Mouse (Mus musculus) midbrain, embryonic 15.5 days (tissue): ENCODE data around the gene Hist2h2bb. TPM values are rescaled to one million over a fixed set of nuclear protein-coding genes. Genes with fewer than 3 reads are reported as not detected.
"Not testable (repeated sequence)": the region's sequence is repeated elsewhere in the genome, so short reads cannot be mapped to it uniquely, and the experiment has no call there.

Source experiments
- ATAC-seq: fragments of 200-750 bp; cut with Nextera tagmentation; replicated peaks from 2 replicates; pipeline ENCODE4 v1.8.0; 2017; ENCODE audit warnings: moderate TSS enrichment
- H3K27ac ChIP-seq: fragments of 300-500 bp; sonication (generic); 2 replicates; pipeline ENCODE4 v1.5.1; 2015; ENCODE audit warnings: mild to moderate bottlenecking, inconsistent platforms
- H3K27me3 ChIP-seq: fragments of 300-500 bp; sonication (generic); replicated peaks from 2 replicates; pipeline ENCODE4 v1.6.1; 2015; ENCODE audit warnings: inconsistent platforms
- H3K36me3 ChIP-seq: fragments of 300-500 bp; sonication (generic); replicated peaks from 2 replicates; pipeline ENCODE4 v1.6.1; 2015; ENCODE audit warnings: inconsistent platforms
- H3K4me1 ChIP-seq: fragments of 300-500 bp; sonication (generic); 2 replicates; pipeline ENCODE4 v1.6.1; 2015; ENCODE audit warnings: inconsistent platforms
- H3K4me2 ChIP-seq: fragments of 300-500 bp; sonication (generic); 2 replicates; pipeline ENCODE4 v1.6.1; 2015; ENCODE audit warnings: inconsistent platforms, mild to moderate bottlenecking, moderate library complexity
- H3K4me3 ChIP-seq: fragments of 300-500 bp; sonication (generic); 2 replicates; pipeline ENCODE4 v1.5.1; 2015; ENCODE audit warnings: mild to moderate bottlenecking, inconsistent platforms
- H3K9ac ChIP-seq: fragments of 300-500 bp; sonication (generic); 2 replicates; pipeline ENCODE4 v1.6.1; 2015; ENCODE audit warnings: mild to moderate bottlenecking, inconsistent platforms
- H3K9me3 ChIP-seq: fragments of 300-500 bp; sonication (generic); 2 replicates; pipeline ENCODE4 v1.6.1; 2016; ENCODE audit warnings: inconsistent platforms
- WGBS: fragments of 180-500 bp; shearing (Covaris S2); methylation state at CpG from one replicate; pipeline ENCODE4 v1.1.7; 2015; ENCODE audit warnings: mixed read lengths; 5-methylcytosine and 5-hydroxymethylcytosine counted together
- polyA plus RNA-seq: library from polyadenylated mRNA; unstranded; fragments of >200 nt; fragmentation: Nextera tagmentation; extraction: Ambion mirVana; gene quantifications from 2 replicates; pipeline ENCODE4 v1.2.1, GENCODE M21; 2015

Hist2h2bb gene
- polyA plus RNA-seq, 1 experiment from 2014 or later = 1.9 TPM

DNA sequence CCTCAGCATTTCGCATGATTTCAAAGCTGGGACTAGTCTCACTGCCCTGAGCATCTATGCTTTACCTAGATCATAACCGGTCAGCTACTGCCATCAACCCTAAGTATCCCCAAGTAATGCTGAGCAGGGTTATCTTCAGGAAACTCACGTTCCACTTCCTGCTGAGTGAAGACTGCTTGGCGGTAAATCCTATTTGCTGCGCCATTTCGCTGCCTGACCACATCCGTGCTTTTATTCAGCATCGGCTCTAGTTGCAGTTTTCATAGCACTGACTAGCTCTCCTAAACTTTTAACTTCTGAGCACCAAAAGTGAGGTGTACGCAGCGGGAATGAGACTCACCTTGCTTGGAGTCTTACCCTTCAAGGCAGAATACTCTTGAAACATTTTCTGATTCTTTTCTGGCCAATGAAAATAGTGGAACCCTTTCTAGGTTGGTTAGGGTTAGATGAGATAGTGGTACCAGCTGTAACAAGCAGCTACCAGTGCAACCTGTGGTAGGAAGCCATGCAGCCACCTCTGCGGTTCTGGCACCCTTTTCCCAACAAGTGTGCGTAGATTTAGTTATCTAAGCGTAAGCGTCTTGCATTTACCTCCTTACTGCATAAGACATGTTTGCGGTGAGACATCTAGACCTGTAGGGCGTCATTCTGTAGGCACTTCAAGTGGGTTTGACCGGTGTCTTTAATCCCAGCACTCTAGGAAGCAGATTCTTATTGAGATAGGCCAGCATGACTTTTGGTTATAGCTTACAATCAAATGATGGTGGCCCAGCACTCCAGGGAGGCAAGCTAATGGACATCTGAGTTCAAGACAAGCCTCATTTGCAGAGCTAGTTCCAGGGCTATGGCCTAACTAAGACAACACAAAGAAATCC is 4.3 kb downstream of the Hist2h2bb start:
- Histone ChIP-seq H3K27me3 (no peaks in the 10 kb centered on the region), H3K4me2 (no peak overlapping the region), H3K4me1 (peaks cover 13% of the 10 kb centered on the region), H3K36me3 (no peaks in the 10 kb centered on the region), H3K9ac (no peak overlapping the region), H3K27ac (no peak overlapping the region), H3K9me3 (no peaks in the 10 kb centered on the region), H3K4me3 (no peak overlapping the region)
- ATAC-seq = no peak
- WGBS = 88% methylated on average over 17 of the region's 17 CpGs

GRCm38 (mm10) chr3:96277428-96277799 is 7.9 kb downstream of the Hist2h2bb start:
- no peak; the same call in 1 of the 2 replicates for ATAC-seq
- Histone ChIP-seq H3K36me3 (no peaks in the 10 kb centered on the region), H3K4me3 (peak overlapping the region; percentile 54), H3K27ac (peak overlapping the region; percentile 92), H3K4me1 (peaks cover 9% of the 10 kb centered on the region), H3K9me3 (no peaks in the 10 kb centered on the region), H3K9ac (peak overlapping the region; percentile 43), H3K27me3 (peaks cover 8% of the 10 kb centered on the region; the same call in 1 of the 2 replicates), H3K4me2 (peak overlapping the region; percentile 82)
- WGBS = 15% methylated on average over 8 of the region's 8 CpGs

GRCm38 (mm10) chr3:96277800-96278624 is 8.5 kb downstream of the Hist2h2bb start:
- Histone ChIP-seq H3K4me1 (peaks cover 9% of the 10 kb centered on the region), H3K4me2 (peak overlapping the region; percentile 82), H3K27ac (peak overlapping the region; percentile 92), H3K9ac (peak overlapping the region; percentile 62), H3K9me3 (no peaks in the 10 kb centered on the region), H3K36me3 (no peaks in the 10 kb centered on the region), H3K4me3 (peak overlapping the region; percentile 54), H3K27me3 (peaks cover 8% of the 10 kb centered on the region; the same call in 1 of the 2 replicates)
- ATAC-seq = peak; percentile 97
- WGBS = under 1% methylated on average over 49 of the region's 49 CpGs

- H3K4me1 ChIP-seq = peaks cover 9% of the 10 kb centered on the region
- H3K27me3 ChIP-seq = peaks cover 20% of the 10 kb centered on the region; the same call in 1 of the 2 replicates
- no peak overlapping the region for H3K4me2 ChIP-seq
- no peak for ATAC-seq
- no peak overlapping the region for H3K4me3 ChIP-seq
- H3K36me3 ChIP-seq = no peaks in the 10 kb centered on the region
- H3K9ac ChIP-seq = no peak overlapping the region
- H3K9me3 ChIP-seq = no peaks in the 10 kb centered on the region
- no peak overlapping the region for H3K27ac ChIP-seq
- 56% methylated on average over 6 of the region's 6 CpGs for WGBS
Measured at GRCm38 (mm10) chr3:96280660-96281059, 11.1 kb downstream of the Hist2h2bb start.

DNA sequence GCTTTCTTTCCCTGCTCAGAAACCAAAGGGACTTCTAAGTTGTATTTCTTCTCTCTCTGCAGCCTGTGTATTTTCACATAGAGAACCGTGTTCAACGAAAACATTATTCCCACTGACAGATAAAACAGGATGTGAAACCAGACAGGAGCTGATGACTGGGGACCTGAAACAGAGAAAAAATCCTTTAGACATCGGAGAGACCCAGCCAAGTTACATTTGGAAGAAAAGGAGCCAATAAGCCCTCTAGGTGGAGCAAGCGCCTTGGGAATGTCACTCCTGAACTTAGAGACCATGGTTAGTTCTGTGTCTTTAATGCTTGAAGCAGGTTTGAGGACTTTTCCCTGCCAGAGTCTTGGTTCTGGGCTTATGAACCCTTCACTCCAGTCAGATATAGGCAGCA is 14.9 kb downstream of the Hist2h2bb start:
- H3K27ac ChIP-seq = no peak overlapping the region
- peaks cover 20% of the 10 kb centered on the region; the same call in 1 of the 2 replicates for H3K27me3 ChIP-seq
- no peak for ATAC-seq
- WGBS = 22% methylated on average over 4 of the region's 4 CpGs
- no peaks in the 10 kb centered on the region for H3K36me3 ChIP-seq
- no peak overlapping the region for H3K4me2 ChIP-seq
- H3K4me1 ChIP-seq = no peaks in the 10 kb centered on the region
- no peaks in the 10 kb centered on the region for H3K9me3 ChIP-seq
- no peak overlapping the region for H3K9ac ChIP-seq
- H3K4me3 ChIP-seq = no peak overlapping the region

DNA sequence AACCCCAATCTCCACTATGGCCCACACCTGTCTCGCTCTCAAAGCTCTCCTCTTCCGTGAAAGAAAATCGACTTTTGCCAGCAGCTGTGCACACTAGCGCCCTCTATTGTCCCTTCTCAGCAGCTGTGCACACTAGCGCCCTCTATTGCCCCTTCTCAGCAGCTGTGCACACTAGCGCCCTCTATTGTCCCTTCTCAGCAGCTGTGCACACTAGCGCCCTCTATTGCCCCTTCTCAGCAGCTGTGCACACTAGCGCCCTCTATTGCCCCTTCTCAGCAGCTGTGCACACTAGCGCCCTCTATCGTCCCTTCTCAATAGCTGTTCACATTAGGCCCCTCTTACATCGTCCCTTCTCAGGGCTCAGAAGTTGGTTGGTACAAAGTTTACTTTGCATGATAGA is 17.8 kb downstream of the Hist2h2bb start:
- H3K27ac ChIP-seq, ATAC-seq, H3K4me1 ChIP-seq, H3K36me3 ChIP-seq, H3K9me3 ChIP-seq, H3K4me2 ChIP-seq, H3K4me3 ChIP-seq, H3K9ac ChIP-seq: not testable (repeated sequence)
- H3K27me3 ChIP-seq = peaks cover 12% of the 10 kb centered on the region; the same call in 1 of the 2 replicates
- WGBS = 92% methylated on average over 11 of the region's 11 CpGs

GRCm38 (mm10) chr3:96289201-96289600 is 19.6 kb downstream of the Hist2h2bb start:
- H3K4me2 ChIP-seq = no peak overlapping the region
- H3K27me3 ChIP-seq = 0 out of 2 replicates have a peak, but pooled peaks cover 10% of the 10 kb centered on the region
- WGBS = 75% methylated on average over 3 of the region's 3 CpGs

DNA sequence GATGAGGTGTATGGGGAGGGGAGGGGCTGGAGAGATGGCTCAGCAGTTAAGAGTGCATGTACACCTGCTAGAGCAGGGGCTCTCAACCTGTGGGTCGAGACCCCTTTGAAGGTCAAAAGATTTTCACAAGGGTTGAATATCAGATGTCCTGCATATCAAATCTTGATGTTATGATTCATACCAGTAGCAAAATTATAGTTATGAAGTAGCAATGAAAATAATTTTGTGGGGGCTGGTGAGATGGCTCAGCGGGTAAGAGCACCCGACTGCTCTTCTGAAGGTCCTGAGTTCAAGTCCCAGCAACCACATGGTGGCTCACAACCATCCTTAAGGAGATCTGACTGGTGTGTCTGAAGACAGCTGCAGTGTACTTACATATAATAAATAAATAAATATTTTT is 21.2 kb downstream of the Hist2h2bb start:
- H3K4me3 ChIP-seq, H3K9me3 ChIP-seq, H3K36me3 ChIP-seq, ATAC-seq, H3K4me2 ChIP-seq, H3K27me3 ChIP-seq, H3K4me1 ChIP-seq, H3K9ac ChIP-seq, H3K27ac ChIP-seq: not testable (repeated sequence)
- WGBS = 98% methylated on average over 3 of the region's 3 CpGs

More at GRCm38 (mm10) chr3:96289201-96289600, 19.6 kb downstream of the Hist2h2bb start:
- Histone ChIP-seq H3K36me3 (no peaks in the 10 kb centered on the region), H3K9me3 (no peaks in the 10 kb centered on the region), H3K4me3 (no peak overlapping the region), H3K4me1 (no peaks in the 10 kb centered on the region), H3K27ac (no peak overlapping the region), H3K9ac (no peak overlapping the region)
- no peak for ATAC-seq

DNA sequence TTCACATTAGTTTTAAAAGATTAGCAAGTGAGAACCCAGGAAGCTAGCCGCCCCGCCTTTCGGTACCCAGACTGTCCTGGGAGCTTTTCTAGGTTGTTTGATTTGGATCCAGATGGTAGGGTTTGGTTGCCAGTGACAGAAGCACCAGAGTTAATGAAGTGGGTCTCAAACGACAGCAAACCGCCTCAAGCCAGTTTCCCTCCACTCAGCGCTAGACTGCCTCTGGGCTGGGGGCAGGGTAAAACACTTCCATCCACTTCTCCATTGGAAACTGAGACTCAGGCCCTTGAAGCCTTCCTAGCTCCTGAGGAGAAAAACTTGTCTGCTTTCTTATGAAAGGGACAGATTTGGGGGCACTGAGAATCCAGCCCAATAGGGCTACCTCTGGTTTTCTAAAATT is 23.1 kb downstream of the Hist2h2bb start:
- Histone ChIP-seq H3K4me2 (no peak overlapping the region), H3K9ac (no peak overlapping the region), H3K36me3 (no peaks in the 10 kb centered on the region), H3K4me1 (no peaks in the 10 kb centered on the region), H3K27me3 (0 out of 2 replicates have a peak, but pooled peaks cover 4% of the 10 kb centered on the region), H3K27ac (no peak overlapping the region), H3K4me3 (no peak overlapping the region), H3K9me3 (no peaks in the 10 kb centered on the region)
- WGBS = 75% methylated on average over 6 of the region's 6 CpGs
- no peak for ATAC-seq

- Histone ChIP-seq H3K36me3 (no peaks in the 10 kb centered on the region), H3K27me3 (0 out of 2 replicates have a peak, but pooled peaks cover 4% of the 10 kb centered on the region), H3K9ac (no peak overlapping the region), H3K4me1 (no peaks in the 10 kb centered on the region), H3K4me2 (no peak overlapping the region), H3K4me3 (no peak overlapping the region), H3K9me3 (no peaks in the 10 kb centered on the region), H3K27ac (no peak overlapping the region)
- 49% methylated on average over 5 of the region's 5 CpGs for WGBS
- no peak for ATAC-seq
Measured at GRCm38 (mm10) chr3:96293368-96293767, 23.8 kb downstream of the Hist2h2bb start.

DNA sequence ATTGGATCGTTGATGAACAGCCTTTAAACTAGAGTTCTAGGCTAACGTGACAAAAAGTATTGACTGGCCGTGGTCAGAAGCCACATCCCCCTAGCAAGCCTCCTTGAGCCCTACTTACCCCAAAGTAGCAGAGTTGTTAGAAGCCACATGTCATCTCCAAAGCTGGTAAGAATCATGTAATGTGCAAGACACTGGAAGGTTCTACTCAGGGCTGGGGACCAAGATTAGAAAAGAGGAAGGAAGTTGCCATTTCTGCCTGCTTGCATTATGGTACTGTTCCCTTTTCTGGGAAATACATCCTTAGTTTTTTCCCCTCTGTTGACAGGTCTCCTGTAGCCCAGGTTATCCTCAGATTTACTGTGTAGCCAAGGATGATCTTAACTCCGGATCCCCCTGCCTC is 24.2 kb downstream of the Hist2h2bb start, which contains the start of gene Fcgr1:
Fcgr1 (minus strand) TSS at position 183 of the 400 bp plus-strand sequence.
- no peak within 1 kb of the TSS for H3K9ac ChIP-seq
- ATAC-seq = no peak
- no peak within 1 kb of the TSS for H3K4me3 ChIP-seq
- WGBS = 79% methylated on average over 4 of the region's 4 CpGs
- H3K4me2 ChIP-seq = no peak within 1 kb of the TSS
- 0 out of 2 replicates have a peak, but pooled peaks cover 4% of the 10 kb centered on the region for H3K27me3 ChIP-seq
- H3K9me3 ChIP-seq = no peaks in the 10 kb centered on the region
- H3K36me3 ChIP-seq = no peaks in the 10 kb centered on the region
- H3K27ac ChIP-seq = no peak within 1 kb of the TSS
- H3K4me1 ChIP-seq = no peaks in the 10 kb centered on the region

- ATAC-seq = no peak
- Histone ChIP-seq H3K4me2 (no peak overlapping the region), H3K4me3 (no peak overlapping the region), H3K36me3 (no peaks in the 10 kb centered on the region), H3K27me3 (0 out of 2 replicates have a peak, but pooled peaks cover 3% of the 10 kb centered on the region), H3K9ac (no peak overlapping the region), H3K4me1 (no peaks in the 10 kb centered on the region), H3K9me3 (no peaks in the 10 kb centered on the region), H3K27ac (no peak overlapping the region)
- WGBS = 90% methylated on average over 4 of the region's 4 CpGs
Measured at GRCm38 (mm10) chr3:96298360-96298759, 28.8 kb downstream of the Hist2h2bb start.
